Mouse (Mus musculus) heart, embryonic 14.5 days (tissue): ENCODE data around the gene Eif4b. TPM values are rescaled to one million over a fixed set of nuclear protein-coding genes. Genes with fewer than 3 reads are reported as not detected.
A peak's percentile ranks its signal among the peaks of the same experiment; 100 is the strongest.

ENCODE experiments used
- ATAC-seq: fragments of 200-750 bp; cut with Nextera tagmentation; 2 replicates; pipeline ENCODE4 v1.8.0; 2017; ENCODE audit warnings: low read depth, moderate TSS enrichment; ENCODE audit not compliant: insufficient number of reproducible peaks, insufficient read depth, low FRiP score
- H3K27ac ChIP-seq, 2 experiments: fragments of 200-500 bp in 1 of 2; fragments of 300-500 bp in 1 of 2; sonication (generic) in 1 of 2; replicated peaks in 1 of 2; 2 replicates each; pipeline ENCODE4 v1.5.1; 2012 to 2014; ENCODE audit warnings: low read depth in 2 of 2, low read length in 2 of 2, control low read depth in 1 of 2, mild to moderate bottlenecking in 1 of 2, mixed read lengths in 1 of 2; ENCODE audit not compliant: control insufficient read depth in 1 of 2, insufficient read depth in 1 of 2
- H3K27me3 ChIP-seq: fragments of 300-500 bp; sonication (generic); 2 replicates; pipeline ENCODE4 v1.6.1; 2014; ENCODE audit warnings: mild to moderate bottlenecking, low read length, control low read depth; ENCODE audit not compliant: control insufficient read depth, insufficient read depth
- H3K36me3 ChIP-seq: fragments of 300-500 bp; sonication (generic); 2 replicates; pipeline ENCODE4 v1.6.1; 2014; ENCODE audit warnings: mild to moderate bottlenecking, control low read depth, low read length, mixed read lengths; ENCODE audit not compliant: control insufficient read depth, insufficient read depth
- H3K4me1 ChIP-seq, 2 experiments: fragments of 200-500 bp in 1 of 2; fragments of 300-500 bp in 1 of 2; sonication (generic) in 1 of 2; 2 replicates each; pipeline ENCODE4 v1.6.1; 2012 to 2014; ENCODE audit warnings: low read length in 2 of 2, control low read depth in 1 of 2, mixed read lengths in 1 of 2; ENCODE audit not compliant: control insufficient read depth in 2 of 2, insufficient read depth in 2 of 2
- H3K4me2 ChIP-seq: fragments of 300-500 bp; sonication (generic); 2 replicates; pipeline ENCODE4 v1.6.1; 2014; ENCODE audit warnings: mild to moderate bottlenecking, low read length
- H3K4me3 ChIP-seq, 2 experiments: fragments of 200-500 bp in 1 of 2; fragments of 300-500 bp in 1 of 2; sonication (generic) in 1 of 2; 2 replicates each; pipeline ENCODE4 v1.5.1; 2012 to 2014; ENCODE audit warnings: low read length in 2 of 2, mild to moderate bottlenecking in 2 of 2, control low read depth in 1 of 2, low read depth in 1 of 2, moderate library complexity in 1 of 2; ENCODE audit not compliant: control insufficient read depth in 1 of 2, insufficient read depth in 1 of 2
- H3K9ac ChIP-seq: fragments of 300-500 bp; sonication (generic); 2 replicates; pipeline ENCODE4 v1.6.1; 2014; ENCODE audit warnings: mild to moderate bottlenecking, low read length
- H3K9me3 ChIP-seq: fragments of 300-500 bp; sonication (generic); 2 replicates; pipeline ENCODE4 v1.6.1; 2016; ENCODE audit warnings: low read length, control low read depth; ENCODE audit not compliant: control insufficient read depth
- WGBS: fragments of 180-500 bp; shearing (Covaris S2); extraction: QIAGEN DNeasy Blood & Tissue Kit; methylation state at CpG from one replicate; pipeline ENCODE4 v1.1.7; 2014; 5-methylcytosine and 5-hydroxymethylcytosine counted together
- polyA plus RNA-seq: library from polyadenylated mRNA; unstranded; fragments of >200 nt; fragmentation: Nextera tagmentation; extraction: Ambion mirVana; gene quantifications from 2 replicates; pipeline ENCODE4 v1.2.1, GENCODE M21; 2014

Gene Eif4b
- polyA plus RNA-seq, 1 experiment from 2014 or later: 78.0 TPM

GRCm38 (mm10) chr15:102144274-102144711 lies 70.7 kb downstream of the Eif4b start, which contains the start of gene Igfbp6:
Gene Igfbp6 (plus strand): TSS chr15:102144362.
- ATAC-seq: no peak
- Histone ChIP-seq H3K9ac (peak within 1 kb of the TSS; percentile 21; the same call in 1 of the 2 replicates), H3K27me3 (peaks cover 22% of the 10 kb centered on the region), H3K27ac (no peak within 1 kb of the TSS), H3K4me2 (peak within 1 kb of the TSS; percentile 54), H3K4me1 (peaks cover 9 to 10% of the 10 kb centered on the region in 2 experiments; a peak in 2 of 4 replicates), H3K4me3 (peak within 1 kb of the TSS; percentile 11 to 18; a peak in 2 of 4 replicates), H3K36me3 (no peaks in the 10 kb centered on the region), H3K9me3 (no peaks in the 10 kb centered on the region)
- WGBS: 10% methylated on average over 22 of the region's 22 CpGs

- 12% methylated on average over 16 of the region's 19 CpGs for WGBS
- H3K9me3 ChIP-seq: no peaks in the 10 kb centered on the region
- no peaks in the 10 kb centered on the region for H3K36me3 ChIP-seq
- peak overlapping the region; percentile 54 for H3K4me2 ChIP-seq
- H3K9ac ChIP-seq: peak overlapping the region; percentile 21; the same call in 1 of the 2 replicates
- peak overlapping the region; percentile 11 to 18; a peak in 2 of 4 replicates for H3K4me3 ChIP-seq
- peaks cover 22% of the 10 kb centered on the region for H3K27me3 ChIP-seq
- no peak overlapping the region for H3K27ac ChIP-seq
- ATAC-seq: no peak
- H3K4me1 ChIP-seq: peaks cover 9 to 10% of the 10 kb centered on the region in 2 experiments; a peak in 2 of 4 replicates
Observed at GRCm38 (mm10) chr15:102144726-102145125, 71.2 kb downstream of the Eif4b start.

- H3K4me3 ChIP-seq: no peak overlapping the region
- no peak overlapping the region for H3K4me2 ChIP-seq
- WGBS: 77% methylated on average over 10 of the region's 10 CpGs
- no peak overlapping the region for H3K27ac ChIP-seq
- no peaks in the 10 kb centered on the region for H3K9me3 ChIP-seq
- no peaks in the 10 kb centered on the region for H3K36me3 ChIP-seq
- ATAC-seq: no peak
- peaks cover 11 to 12% of the 10 kb centered on the region in 2 experiments for H3K4me1 ChIP-seq
- H3K27me3 ChIP-seq: peaks cover 22% of the 10 kb centered on the region
- H3K9ac ChIP-seq: no peak overlapping the region
Observed at GRCm38 (mm10) chr15:102145330-102145729, 71.8 kb downstream of the Eif4b start.

GRCm38 (mm10) chr15:102146089-102146488 lies 72.5 kb downstream of the Eif4b start:
- Histone ChIP-seq H3K27me3 (peaks cover 22% of the 10 kb centered on the region), H3K36me3 (no peaks in the 10 kb centered on the region), H3K9ac (no peak overlapping the region), H3K9me3 (no peaks in the 10 kb centered on the region), H3K27ac (no peak overlapping the region), H3K4me1 (peaks cover 16 to 19% of the 10 kb centered on the region in 2 experiments), H3K4me3 (no peak overlapping the region), H3K4me2 (no peak overlapping the region)
- WGBS: 53% methylated on average over 5 of the region's 5 CpGs
- ATAC-seq: no peak

Other genes starting within 250 kb of the Eif4b start
- gene Krt1, start 223.0 kb upstream of the Eif4b start, polyA plus RNA-seq: 0.31 and 0.55 TPM in 2 replicates
- not detected in 2 replicates for gene Krt77, start 204.1 kb upstream of the Eif4b start, polyA plus RNA-seq
- gene Krt76, start 180.9 kb upstream of the Eif4b start, polyA plus RNA-seq: not detected in 2 replicates
- 0.42 TPM in 1 of 2 replicates, not detected in the other for gene Krt4, start 149.0 kb upstream of the Eif4b start, polyA plus RNA-seq
- 0.51 and 0.63 TPM in 2 replicates for gene Krt79, start 133.4 kb upstream of the Eif4b start, polyA plus RNA-seq
- not detected in 2 replicates for gene Krt78, start 119.5 kb upstream of the Eif4b start, polyA plus RNA-seq
- gene Krt8, start 69.3 kb upstream of the Eif4b start, polyA plus RNA-seq: 8.6 and 11.9 TPM in 2 replicates
- gene Krt18, start 45.6 kb upstream of the Eif4b start, polyA plus RNA-seq: 15.4 and 20.6 TPM in 2 replicates
- 27.2 and 30.1 TPM in 2 replicates for gene Tns2, start 26.6 kb downstream of the Eif4b start, polyA plus RNA-seq
- gene Spryd3, start 62.5 kb downstream of the Eif4b start, polyA plus RNA-seq: 12.0 and 12.4 TPM in 2 replicates
- gene Igfbp6, start 70.6 kb downstream of the Eif4b start, polyA plus RNA-seq: 6.5 and 7.7 TPM in 2 replicates
- 0.20 and 0.32 TPM in 2 replicates for gene Soat2, start 76.8 kb downstream of the Eif4b start, polyA plus RNA-seq
- gene Zfp740, start 129.5 kb downstream of the Eif4b start, polyA plus RNA-seq: 27.1 and 28.4 TPM in 2 replicates
- 35.1 and 36.4 TPM in 2 replicates for gene Csad, start 131.0 kb downstream of the Eif4b start, polyA plus RNA-seq
- gene Itgb7, start 158.2 kb downstream of the Eif4b start, polyA plus RNA-seq: 0.65 and 1.4 TPM in 2 replicates
- gene Rarg, start 183.7 kb downstream of the Eif4b start, polyA plus RNA-seq: 6.7 and 7.6 TPM in 2 replicates
- gene Gm9918, start 196.8 kb downstream of the Eif4b start, polyA plus RNA-seq: 0.15 TPM in 1 of 2 replicates, not detected in the other
- 39.2 and 41.3 TPM in 2 replicates for gene Mfsd5, start 205.7 kb downstream of the Eif4b start, polyA plus RNA-seq
- 13.5 and 16.2 TPM in 2 replicates for gene Espl1, start 222.5 kb downstream of the Eif4b start, polyA plus RNA-seq